In genomic region chr8:123887956-123888355, GRCm38 (mm10) we compare ENCODE assay signal across 28 mouse cellular contexts. TPM values are rescaled to one million over a fixed set of nuclear protein-coding genes. Genes with fewer than 3 reads are reported as not detected.
"Had no signal": no experiment of that assay in that cellular context is flagged by ENCODE, and none has a peak within 500 bp of the region (broad histone marks: within the 10 kb centered on the region; RNA-seq: fewer than 3 reads in every experiment).

No protein-coding gene starts in this region.

- H3K4me3 ChIP-seq: gastrocnemius, adult 2 months; heart, embryonic 10.5 days; heart, embryonic 12.5 days; hindbrain, embryonic 10.5 days; hindbrain, embryonic 13.5 days; hindbrain, embryonic 15.5 days; kidney, embryonic 15.5 days; limb, embryonic 13.5 days; limb, embryonic 15.5 days; liver, embryonic 13.5 days; liver, embryonic 15.5 days had no signal

- DNase-seq: gastrocnemius, adult 2 months; gastrocnemius, postnatal 10 days; gastrocnemius, postnatal 25 days; heart, adult 18-20 months; heart, postnatal 10 days; heart, postnatal 4 days; kidney, adult 11 months; kidney, adult 2 months; kidney, adult 9 months; kidney, postnatal 14 days; kidney, postnatal 36 days; layer of hippocampus, adult 9-11 months; layer of hippocampus, postnatal 36 days; liver, embryonic 13.5 days; liver, postnatal 0 days had no signal

- H3K27ac ChIP-seq: heart, embryonic 10.5 days; hindbrain, embryonic 10.5 days; hindbrain, embryonic 13.5 days; hindbrain, embryonic 15.5 days; hindbrain, postnatal 0 days; kidney, embryonic 15.5 days; kidney, postnatal 0 days; limb, embryonic 13.5 days; limb, embryonic 15.5 days; liver, embryonic 13.5 days; liver, embryonic 15.5 days had no signal

- H3K4me2 ChIP-seq: heart, embryonic 12.5 days; hindbrain, embryonic 13.5 days; hindbrain, embryonic 15.5 days; kidney, embryonic 15.5 days; limb, embryonic 13.5 days; limb, embryonic 15.5 days; liver, embryonic 13.5 days; liver, embryonic 15.5 days had no signal

- ATAC-seq: hindbrain, postnatal 0 days; intestine, embryonic 16.5 days; liver, postnatal 0 days had no signal

- H3K9ac ChIP-seq: heart, embryonic 12.5 days; hindbrain, embryonic 13.5 days; hindbrain, embryonic 15.5 days; kidney, embryonic 15.5 days; limb, embryonic 13.5 days; limb, embryonic 15.5 days; liver, embryonic 13.5 days; liver, embryonic 15.5 days; liver, postnatal 0 days had no signal

- H3K9me3 ChIP-seq: heart, embryonic 10.5 days; heart, embryonic 12.5 days; hindbrain, embryonic 10.5 days; hindbrain, embryonic 13.5 days; hindbrain, embryonic 15.5 days; kidney, embryonic 15.5 days; limb, embryonic 13.5 days; limb, embryonic 15.5 days; liver, embryonic 13.5 days; liver, embryonic 15.5 days had no signal

- H3K36me3 ChIP-seq: heart, embryonic 12.5 days; hindbrain, embryonic 10.5 days; hindbrain, embryonic 13.5 days; hindbrain, embryonic 15.5 days; kidney, embryonic 15.5 days; limb, embryonic 13.5 days; limb, embryonic 15.5 days; liver, embryonic 13.5 days; liver, embryonic 15.5 days had no signal

RNA-seq across cellular contexts. Expression of gene Acta1, which starts 6.6 kb away (rescaled TPM):
- total RNA-seq: granulocyte monocyte progenitor cell, adult 5-6 weeks had no signal
